Mouse (Mus musculus) stomach, embryonic 15.5 days (tissue): ENCODE data around the gene Man1a2. TPM values are rescaled to one million over a fixed set of nuclear protein-coding genes. Genes with fewer than 3 reads are reported as not detected.
A peak's percentile ranks its signal among the peaks of the same experiment; 100 is the strongest.

Experiments
- ATAC-seq: fragments of 200-750 bp; cut with Nextera tagmentation; 2 replicates; pipeline ENCODE4 v1.8.0; 2017; ENCODE audit warnings: low read depth, moderate number of reproducible peaks, moderate TSS enrichment; ENCODE audit not compliant: insufficient read depth, low FRiP score
- H3K27ac ChIP-seq: fragments of 300-500 bp; sonication (generic); 2 replicates; pipeline ENCODE4 v1.5.1; 2015; ENCODE audit warnings: mild to moderate bottlenecking, inconsistent platforms
- H3K27me3 ChIP-seq: fragments of 300-500 bp; sonication (generic); replicated peaks from 2 replicates; pipeline ENCODE4 v1.6.1; 2015; ENCODE audit warnings: inconsistent platforms
- H3K36me3 ChIP-seq: fragments of 300-500 bp; sonication (generic); 2 replicates; pipeline ENCODE4 v1.6.1; 2015; ENCODE audit warnings: inconsistent platforms
- H3K4me1 ChIP-seq: fragments of 300-500 bp; sonication (generic); 2 replicates; pipeline ENCODE4 v1.6.1; 2015; ENCODE audit warnings: inconsistent platforms
- H3K4me2 ChIP-seq: fragments of 300-500 bp; sonication (generic); 2 replicates; pipeline ENCODE4 v1.6.1; 2015; ENCODE audit warnings: mild to moderate bottlenecking, inconsistent platforms
- H3K4me3 ChIP-seq: fragments of 300-500 bp; sonication (generic); replicated peaks from 2 replicates; pipeline ENCODE4 v1.5.1; 2015; ENCODE audit warnings: inconsistent platforms
- H3K9ac ChIP-seq: fragments of 300-500 bp; sonication (generic); 2 replicates; pipeline ENCODE4 v1.6.1; 2015; ENCODE audit warnings: inconsistent platforms
- H3K9me3 ChIP-seq: fragments of 300-500 bp; sonication (generic); 2 replicates; pipeline ENCODE4 v1.6.1; 2016; ENCODE audit warnings: inconsistent platforms
- WGBS: fragments of 180-500 bp; shearing (Covaris S2); methylation state at CpG from one replicate; pipeline ENCODE4 v1.1.7; 2015; 5-methylcytosine and 5-hydroxymethylcytosine counted together
- polyA plus RNA-seq: library from polyadenylated mRNA; unstranded; fragments of >200 nt; fragmentation: Nextera tagmentation; extraction: Ambion mirVana; gene quantifications from 2 replicates; pipeline ENCODE4 v1.2.1, GENCODE M21; 2015

The Man1a2 gene
- polyA plus RNA-seq, 1 experiment from 2014 or later, result 94.8 TPM

- no peaks in the 10 kb centered on the region for H3K36me3 ChIP-seq
- H3K9ac ChIP-seq, result no peak overlapping the region
- H3K27me3 ChIP-seq, result no peaks in the 10 kb centered on the region
- H3K4me2 ChIP-seq, result no peak overlapping the region
- ATAC-seq, result no peak
- WGBS, result 77% methylated on average over 2 of the region's 2 CpGs
- H3K27ac ChIP-seq, result no peak overlapping the region
- no peak overlapping the region for H3K4me3 ChIP-seq
- H3K4me1 ChIP-seq, result no peaks in the 10 kb centered on the region
- no peaks in the 10 kb centered on the region for H3K9me3 ChIP-seq
Measured at GRCm38 (mm10) chr3:100604539-100604938, 80.8 kb downstream of the Man1a2 start.

DNA sequence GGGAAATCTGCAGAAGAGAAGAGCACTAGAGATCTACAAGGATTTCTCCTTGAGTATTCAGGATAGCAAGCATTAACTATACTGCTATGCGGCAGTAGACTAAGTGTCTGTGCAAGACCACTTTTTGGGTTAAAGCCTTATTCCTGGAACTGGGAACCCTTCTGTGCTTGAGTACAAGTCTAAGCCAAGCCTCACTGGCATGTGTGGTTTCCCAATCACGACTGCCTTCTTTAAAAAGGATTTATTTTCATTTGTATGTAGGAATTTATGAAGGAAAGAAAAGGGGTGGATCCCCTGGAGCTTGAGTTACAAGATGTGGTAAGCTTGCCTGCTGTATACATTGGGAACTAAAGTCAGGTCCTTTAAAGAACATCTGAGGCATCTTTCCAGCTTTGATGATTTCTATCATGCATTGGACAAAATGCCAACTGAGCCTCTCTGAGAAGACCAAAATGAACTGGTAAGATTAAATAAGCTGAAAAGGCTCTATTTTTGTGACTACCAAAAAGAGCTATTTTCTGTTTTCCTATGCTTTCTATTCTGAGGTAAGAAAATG, 86.0 kb downstream of the Man1a2 start:
- no peak for ATAC-seq
- no peak overlapping the region for H3K4me3 ChIP-seq
- no peaks in the 10 kb centered on the region for H3K4me1 ChIP-seq
- no peaks in the 10 kb centered on the region for H3K27me3 ChIP-seq
- H3K4me2 ChIP-seq, result no peak overlapping the region
- no peaks in the 10 kb centered on the region; the same call in 1 of the 2 replicates for H3K36me3 ChIP-seq
- WGBS, result 74% methylated on average over 2 of the region's 2 CpGs
- H3K27ac ChIP-seq, result no peak overlapping the region
- no peak overlapping the region for H3K9ac ChIP-seq
- no peaks in the 10 kb centered on the region for H3K9me3 ChIP-seq

DNA sequence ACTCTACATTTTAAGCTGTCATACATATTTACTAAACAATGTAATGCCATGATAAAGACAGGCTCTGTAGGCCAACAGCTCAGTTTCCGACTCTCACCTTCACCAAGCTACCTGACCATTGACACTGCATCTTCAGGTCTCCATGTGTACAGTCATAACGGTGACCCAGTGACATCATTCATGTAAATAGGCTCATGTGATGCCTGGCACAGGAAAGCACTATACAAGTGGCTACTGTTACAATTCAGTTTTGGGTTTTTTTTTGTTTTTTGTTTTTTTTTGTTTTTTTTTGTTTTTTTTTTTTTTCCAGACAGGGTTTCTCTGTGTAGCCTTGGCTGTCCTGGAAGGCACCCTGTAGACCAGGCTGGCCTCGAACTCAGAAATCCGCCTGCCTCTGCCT, 94.2 kb downstream of the Man1a2 start:
- no peaks in the 10 kb centered on the region for H3K9me3 ChIP-seq
- H3K4me3 ChIP-seq, result no peak overlapping the region
- no peak overlapping the region for H3K9ac ChIP-seq
- 94% methylated on average over 4 of the region's 4 CpGs for WGBS
- H3K4me2 ChIP-seq, result no peak overlapping the region
- no peaks in the 10 kb centered on the region for H3K36me3 ChIP-seq
- no peaks in the 10 kb centered on the region for H3K27me3 ChIP-seq
- ATAC-seq, result no peak
- no peaks in the 10 kb centered on the region for H3K4me1 ChIP-seq
- no peak overlapping the region for H3K27ac ChIP-seq

DNA sequence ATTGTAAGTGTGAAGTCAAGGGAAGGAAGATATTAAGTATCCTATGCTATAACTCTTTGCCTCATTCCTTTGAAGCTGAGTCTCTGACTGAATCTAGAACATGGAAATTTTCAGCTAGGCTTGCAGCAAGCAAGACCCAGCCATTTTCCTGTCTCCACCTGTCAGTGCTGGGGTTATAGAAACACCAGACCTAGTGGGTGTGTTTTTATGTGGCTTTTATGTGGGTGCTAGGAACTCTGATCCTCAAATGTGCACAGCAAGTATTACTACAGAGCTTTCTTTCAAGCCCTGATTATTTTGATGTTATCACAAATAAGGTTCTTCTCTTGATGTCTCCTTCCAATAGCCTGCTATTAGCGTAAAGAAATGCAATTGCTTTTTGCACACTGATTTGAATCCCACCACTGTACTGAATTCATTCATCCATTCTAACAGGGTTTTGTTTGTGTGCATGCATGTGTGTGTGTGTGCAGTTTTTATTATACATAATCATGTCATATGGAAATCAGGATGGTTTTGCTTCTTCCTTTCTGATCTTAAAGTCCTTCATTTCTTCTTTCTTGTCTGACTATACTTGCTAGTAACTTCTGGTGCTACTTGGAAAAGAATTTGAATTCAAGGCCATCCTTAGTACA, 102.5 kb downstream of the Man1a2 start:
- Histone ChIP-seq H3K27ac (no peak overlapping the region), H3K4me2 (no peak overlapping the region), H3K9me3 (no peaks in the 10 kb centered on the region), H3K27me3 (no peaks in the 10 kb centered on the region), H3K4me1 (no peaks in the 10 kb centered on the region), H3K4me3 (no peak overlapping the region), H3K9ac (no peak overlapping the region), H3K36me3 (no peaks in the 10 kb centered on the region)
- no peak for ATAC-seq
- WGBS, result 95% methylated on average over 1 of the region's 1 CpGs

DNA sequence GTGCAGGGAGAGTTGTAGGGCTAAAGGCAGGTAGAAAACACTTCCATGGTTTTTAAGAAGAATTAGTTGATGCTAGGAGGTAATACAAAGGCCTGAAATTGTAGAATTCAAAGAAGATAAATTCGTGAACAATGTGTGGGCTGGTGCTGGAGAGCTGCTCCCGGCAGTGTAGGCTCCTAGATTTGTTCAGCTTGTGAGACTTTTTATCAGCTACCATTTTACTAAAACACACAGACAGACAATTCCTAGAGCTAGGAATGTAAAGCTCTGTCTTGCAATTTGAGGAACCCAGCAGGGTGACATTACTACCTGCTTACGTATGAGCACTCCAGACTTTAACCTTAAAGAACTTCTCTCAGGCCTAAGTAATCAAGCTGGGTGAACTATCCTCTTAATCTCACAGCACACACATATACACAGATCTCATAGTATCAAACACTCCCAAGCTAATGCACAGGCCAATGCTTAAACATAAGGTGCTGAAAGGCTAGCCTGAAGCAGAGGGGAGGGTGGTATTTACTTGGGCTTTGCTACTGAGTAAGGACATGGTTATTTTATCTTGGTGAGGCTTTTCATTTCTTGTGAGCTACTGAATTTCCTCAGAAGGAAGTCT, 112.6 kb downstream of the Man1a2 start:
- Histone ChIP-seq H3K4me2 (no peak overlapping the region), H3K36me3 (no peaks in the 10 kb centered on the region), H3K27me3 (no peaks in the 10 kb centered on the region), H3K4me3 (no peak overlapping the region), H3K9me3 (no peaks in the 10 kb centered on the region), H3K27ac (no peak overlapping the region), H3K9ac (no peak overlapping the region), H3K4me1 (no peaks in the 10 kb centered on the region)
- peak; percentile 53; the same call in 1 of the 2 replicates for ATAC-seq
- 54% methylated on average over 3 of the region's 3 CpGs for WGBS

GRCm38 (mm10) chr3:100568443-100569390, 116.6 kb downstream of the Man1a2 start:
- no peak for ATAC-seq
- no peak overlapping the region for H3K4me3 ChIP-seq
- no peak overlapping the region for H3K27ac ChIP-seq
- H3K4me1 ChIP-seq, result no peaks in the 10 kb centered on the region
- peaks cover 3% of the 10 kb centered on the region; the same call in 1 of the 2 replicates for H3K36me3 ChIP-seq
- no peaks in the 10 kb centered on the region for H3K27me3 ChIP-seq
- no peak overlapping the region for H3K4me2 ChIP-seq
- WGBS, result 87% methylated on average over 13 of the region's 13 CpGs
- H3K9me3 ChIP-seq, result no peaks in the 10 kb centered on the region
- H3K9ac ChIP-seq, result no peak overlapping the region

GRCm38 (mm10) chr3:100563565-100563964, 121.7 kb downstream of the Man1a2 start:
- no peaks in the 10 kb centered on the region for H3K27me3 ChIP-seq
- no peak overlapping the region for H3K27ac ChIP-seq
- H3K4me3 ChIP-seq, result no peak overlapping the region
- ATAC-seq, result no peak
- no peak overlapping the region for H3K4me2 ChIP-seq
- WGBS, result 83% methylated on average over 2 of the region's 2 CpGs
- no peak overlapping the region for H3K9ac ChIP-seq
- H3K9me3 ChIP-seq, result no peaks in the 10 kb centered on the region
- H3K36me3 ChIP-seq, result peaks cover 3% of the 10 kb centered on the region; the same call in 1 of the 2 replicates
- no peaks in the 10 kb centered on the region for H3K4me1 ChIP-seq

GRCm38 (mm10) chr3:100562455-100562854, 122.8 kb downstream of the Man1a2 start:
- H3K4me2 ChIP-seq, result no peak overlapping the region
- H3K9me3 ChIP-seq, result no peaks in the 10 kb centered on the region
- H3K27me3 ChIP-seq, result no peaks in the 10 kb centered on the region
- no peak for ATAC-seq
- H3K9ac ChIP-seq, result no peak overlapping the region
- no peak overlapping the region for H3K4me3 ChIP-seq
- no peak overlapping the region for H3K27ac ChIP-seq
- H3K4me1 ChIP-seq, result no peaks in the 10 kb centered on the region
- H3K36me3 ChIP-seq, result peaks cover 3% of the 10 kb centered on the region; the same call in 1 of the 2 replicates
- WGBS, result 91% methylated on average over 7 of the region's 7 CpGs

DNA sequence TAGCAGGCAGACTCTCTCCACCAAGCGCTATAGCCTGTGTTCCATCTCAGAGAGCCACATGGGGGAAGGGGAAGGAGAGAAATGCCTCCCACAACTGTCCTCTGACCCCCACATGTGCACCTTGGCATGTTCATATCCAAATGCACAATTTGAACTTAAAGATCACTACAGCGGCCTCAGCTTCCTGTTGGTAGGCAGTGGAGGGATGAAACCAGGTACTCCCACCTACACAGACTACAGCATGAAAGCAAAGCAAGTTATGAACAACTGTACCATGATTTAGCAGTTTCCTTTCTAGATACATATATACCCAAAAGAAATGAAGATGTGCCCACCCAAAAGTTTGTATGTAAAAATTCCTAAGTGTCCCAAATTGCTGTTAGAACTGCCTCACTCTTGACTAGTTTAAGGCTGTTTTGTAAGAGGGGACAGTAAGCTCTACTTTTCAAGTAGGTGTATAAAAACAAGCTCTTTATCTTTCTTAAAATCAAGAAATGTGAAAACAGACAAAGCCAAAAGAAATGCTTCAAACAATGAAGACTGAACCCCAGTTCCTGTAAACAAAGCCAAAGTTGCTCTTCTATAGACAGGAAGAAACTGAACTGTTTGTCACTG, 123.6 kb downstream of the Man1a2 start:
- H3K36me3 ChIP-seq, result peaks cover 3% of the 10 kb centered on the region; the same call in 1 of the 2 replicates
- no peaks in the 10 kb centered on the region for H3K9me3 ChIP-seq
- H3K4me1 ChIP-seq, result no peaks in the 10 kb centered on the region
- no peak for ATAC-seq
- H3K9ac ChIP-seq, result no peak overlapping the region
- WGBS, result 100% methylated on average over 2 of the region's 2 CpGs
- no peak overlapping the region for H3K27ac ChIP-seq
- H3K4me2 ChIP-seq, result no peak overlapping the region
- no peaks in the 10 kb centered on the region for H3K27me3 ChIP-seq
- no peak overlapping the region for H3K4me3 ChIP-seq

DNA sequence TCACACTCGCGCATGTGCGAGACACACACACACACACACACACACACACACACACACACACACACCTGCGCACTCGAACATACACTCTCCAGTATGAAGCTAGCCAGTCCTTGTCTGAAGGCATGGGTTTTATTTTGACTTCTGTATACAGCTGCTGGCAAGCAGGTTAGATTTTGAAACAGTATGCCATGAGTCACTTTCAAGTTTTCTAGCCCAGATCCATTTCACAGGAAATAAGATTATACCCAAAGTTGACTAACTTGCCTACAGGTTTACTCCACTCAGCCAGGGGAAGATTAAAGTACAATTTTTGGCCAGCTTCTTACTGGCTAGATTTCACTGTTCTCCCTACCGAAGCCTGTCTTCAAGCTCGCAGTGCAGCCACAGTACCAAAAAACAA, 125.9 kb downstream of the Man1a2 start:
- Histone ChIP-seq H3K4me3 (no peak overlapping the region), H3K9ac (no peak overlapping the region), H3K9me3 (no peaks in the 10 kb centered on the region), H3K27me3 (no peaks in the 10 kb centered on the region), H3K27ac (no peak overlapping the region), H3K36me3 (peaks cover under 1% of the 10 kb centered on the region; the same call in 1 of the 2 replicates), H3K4me2 (no peak overlapping the region), H3K4me1 (no peaks in the 10 kb centered on the region)
- 91% methylated on average over 7 of the region's 7 CpGs for WGBS
- ATAC-seq, result no peak

GRCm38 (mm10) chr3:100558211-100558708, 127.0 kb downstream of the Man1a2 start:
- 73% methylated on average over 4 of the region's 4 CpGs for WGBS
- Histone ChIP-seq H3K4me1 (no peaks in the 10 kb centered on the region), H3K36me3 (no peaks in the 10 kb centered on the region), H3K27ac (no peak overlapping the region), H3K9me3 (no peaks in the 10 kb centered on the region), H3K4me3 (no peak overlapping the region), H3K9ac (no peak overlapping the region), H3K27me3 (no peaks in the 10 kb centered on the region), H3K4me2 (no peak overlapping the region)
- no peak for ATAC-seq
